Mouse (Mus musculus) spleen, adult 2 months (tissue): ENCODE measurements around the gene Slc23a2. TPM values are rescaled to one million over a fixed set of nuclear protein-coding genes. Genes with fewer than 3 reads are reported as not detected.

ENCODE experiments used
- DNase-seq, 2 experiments: peaks; one replicate each; pipeline versions ENCODE4 v3.0.0 to v3.0.0-alpha.2; 2012 to 2021; ENCODE audit warnings: low spot score in 2 of 2, low read depth in 1 of 2
- H3K27ac ChIP-seq: fragments of 200-500 bp; 2 replicates; pipeline ENCODE4 v1.5.1; 2012; ENCODE audit warnings: low read length, inconsistent platforms; ENCODE audit not compliant: insufficient read depth
- H3K27me3 ChIP-seq: fragments of 200-500 bp; 2 replicates; pipeline ENCODE4 v1.6.1; 2012; ENCODE audit warnings: mild to moderate bottlenecking, moderate library complexity, low read length, inconsistent platforms; ENCODE audit not compliant: control insufficient read depth, insufficient read depth
- H3K36me3 ChIP-seq: fragments of 200-500 bp; 2 replicates; pipeline ENCODE4 v1.6.1; 2012; ENCODE audit warnings: mild to moderate bottlenecking, low read length, inconsistent platforms; ENCODE audit not compliant: control insufficient read depth, insufficient read depth
- H3K4me1 ChIP-seq: fragments of 200-500 bp; 2 replicates; pipeline ENCODE4 v1.6.1; 2011; ENCODE audit warnings: inconsistent platforms; ENCODE audit not compliant: control insufficient read depth, insufficient read depth, insufficient read length
- H3K4me3 ChIP-seq: fragments of 200-500 bp; 2 replicates; pipeline ENCODE4 v1.5.1; 2011; ENCODE audit warnings: mild to moderate bottlenecking, inconsistent platforms; ENCODE audit not compliant: insufficient read depth, insufficient read length; ENCODE audit errors: extremely low read depth
- CTCF ChIP-seq: fragments of 200-500 bp; IDR thresholded peaks from 2 replicates; pipeline ENCODE4 v1.5.1; 2011; ENCODE audit warnings: mild to moderate bottlenecking, inconsistent platforms; ENCODE audit not compliant: insufficient read depth, insufficient read length, insufficient replicate concordance; ENCODE audit errors: extremely low read depth
- POLR2A ChIP-seq: fragments of 200-500 bp; IDR thresholded peaks from 2 replicates; pipeline ENCODE4 v1.6.1; 2011; ENCODE audit warnings: low read depth, low read length, inconsistent platforms
- WGBS: fragments of 180-500 bp; shearing (Covaris S2); methylation state at CpG from one replicate; pipeline ENCODE4 v1.1.7; 2018; 5-methylcytosine and 5-hydroxymethylcytosine counted together
- polyA plus RNA-seq: library from polyadenylated mRNA; depleted of rRNA; stranded (reverse); fragments of >200 nt; gene quantifications from 2 replicates; pipeline ENCODE4 v1.2.3, GENCODE M21; 2012

Gene Slc23a2
- polyA plus RNA-seq, 1 experiment, result 20.6 TPM

DNA sequence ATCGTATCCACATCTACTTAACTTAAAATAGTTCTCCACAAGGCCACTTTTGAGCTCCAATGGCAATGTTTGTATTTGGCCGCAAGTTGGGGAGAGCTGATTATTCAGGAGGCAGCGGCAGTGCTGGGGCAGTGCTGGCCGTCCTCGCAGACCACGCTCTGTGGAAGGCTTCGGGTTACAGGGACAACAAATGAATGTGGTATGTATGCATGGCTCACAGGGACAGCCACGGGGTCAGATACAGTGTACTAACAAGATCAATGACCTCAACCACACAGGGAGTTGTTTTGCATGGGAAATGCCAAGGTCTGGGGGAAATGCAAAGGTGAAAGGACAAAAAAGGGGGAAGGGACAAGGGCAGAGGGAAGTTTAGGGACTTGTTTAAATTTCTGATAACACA lies 41.6 kb downstream of the Slc23a2 start:
- H3K27me3 ChIP-seq, result no peaks in the 10 kb centered on the region
- 33% methylated on average over 8 of the region's 8 CpGs for WGBS
- no peak for DNase-seq
- H3K4me1 ChIP-seq, result peaks cover 11% of the 10 kb centered on the region; the same call in 1 of the 2 replicates
- peaks cover 1% of the 10 kb centered on the region; the same call in 1 of the 2 replicates for H3K36me3 ChIP-seq
- H3K4me3 ChIP-seq, result no peak overlapping the region
- TF ChIP-seq CTCF (no peak), POLR2A (no peak)
- peak overlapping the region; percentile 86 for H3K27ac ChIP-seq

DNA sequence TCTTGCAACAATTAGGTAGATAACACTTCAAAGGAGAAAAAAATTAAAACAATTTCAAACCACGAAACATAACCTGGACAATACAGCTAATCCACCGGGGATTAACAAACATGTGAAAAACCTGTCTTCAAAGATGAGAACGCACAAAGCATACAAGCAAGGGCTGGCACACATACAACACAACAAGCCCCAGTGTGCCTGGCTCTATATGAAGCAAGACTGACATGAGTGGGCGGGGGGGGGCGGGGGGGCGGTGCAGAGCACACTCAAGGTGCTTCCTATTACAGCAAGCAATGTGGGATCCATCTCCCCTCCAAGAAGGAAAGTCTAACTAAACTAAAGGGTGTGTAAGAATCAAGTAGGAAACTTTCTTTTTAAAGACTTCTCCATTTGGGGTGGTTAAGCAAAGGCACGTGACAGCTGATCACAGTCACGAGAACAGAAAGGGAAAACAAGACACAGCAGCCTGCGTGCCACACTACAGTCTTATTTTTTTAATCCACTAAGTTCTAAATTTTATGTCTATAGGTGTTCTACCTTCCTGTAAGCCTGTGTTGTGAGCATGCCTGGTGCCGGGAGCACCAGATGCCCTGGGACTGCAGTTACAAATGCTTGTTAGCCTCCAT lies 42.3 kb downstream of the Slc23a2 start:
- Histone ChIP-seq H3K36me3 (peaks cover 1% of the 10 kb centered on the region; the same call in 1 of the 2 replicates), H3K4me1 (peaks cover 11% of the 10 kb centered on the region; the same call in 1 of the 2 replicates), H3K27me3 (no peaks in the 10 kb centered on the region), H3K27ac (peak overlapping the region; percentile 86), H3K4me3 (peak overlapping the region; percentile 29; the same call in 1 of the 2 replicates)
- WGBS, result 15% methylated on average over 10 of the region's 10 CpGs
- peak; percentile 60 to 83 for DNase-seq
- TF ChIP-seq POLR2A (no peak), CTCF (no peak)

DNA sequence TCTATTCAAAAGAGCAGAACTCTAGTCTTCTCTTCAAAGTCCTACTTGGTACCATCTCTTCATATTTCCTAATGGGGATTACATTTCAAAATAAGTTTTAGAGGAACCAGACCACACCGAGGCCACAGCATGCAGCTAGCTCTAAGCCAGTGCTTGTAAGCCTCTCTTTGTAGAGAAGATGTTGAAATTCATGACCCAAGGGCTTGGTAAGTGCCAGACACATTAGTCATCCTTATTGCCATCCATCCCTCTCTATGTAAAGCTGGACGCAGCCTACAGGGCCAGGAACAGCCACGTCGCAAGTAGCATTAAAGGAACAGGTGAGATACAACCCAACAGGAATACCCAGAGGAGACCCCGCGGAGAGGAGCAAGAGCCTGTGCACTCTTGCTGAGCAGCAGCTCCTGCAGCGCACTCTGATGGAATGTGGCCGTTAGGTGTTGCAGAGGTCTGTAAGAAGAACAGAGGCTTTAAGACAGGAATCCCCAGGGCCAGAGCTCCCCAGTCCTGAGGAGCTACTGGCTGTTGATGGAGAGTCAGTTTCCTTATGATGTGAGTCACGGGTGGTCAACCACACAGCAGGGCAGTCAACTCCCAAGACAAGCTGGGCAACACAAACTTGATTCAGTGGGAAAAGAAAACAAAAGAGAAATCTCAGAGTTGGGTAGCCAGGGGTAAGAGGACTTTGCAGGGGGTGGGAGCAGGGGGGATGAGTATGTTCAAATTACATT lies 45.8 kb downstream of the Slc23a2 start:
- peaks cover 13% of the 10 kb centered on the region; the same call in 1 of the 2 replicates for H3K4me1 ChIP-seq
- TF ChIP-seq POLR2A, result no peak
- no peak for TF ChIP-seq CTCF
- peaks cover 1% of the 10 kb centered on the region; the same call in 1 of the 2 replicates for H3K36me3 ChIP-seq
- H3K4me3 ChIP-seq, result no peak overlapping the region
- no peak for DNase-seq
- H3K27ac ChIP-seq, result peak overlapping the region; percentile 66; the same call in 1 of the 2 replicates
- H3K27me3 ChIP-seq, result no peaks in the 10 kb centered on the region
- WGBS, result 87% methylated on average over 9 of the region's 9 CpGs

DNA sequence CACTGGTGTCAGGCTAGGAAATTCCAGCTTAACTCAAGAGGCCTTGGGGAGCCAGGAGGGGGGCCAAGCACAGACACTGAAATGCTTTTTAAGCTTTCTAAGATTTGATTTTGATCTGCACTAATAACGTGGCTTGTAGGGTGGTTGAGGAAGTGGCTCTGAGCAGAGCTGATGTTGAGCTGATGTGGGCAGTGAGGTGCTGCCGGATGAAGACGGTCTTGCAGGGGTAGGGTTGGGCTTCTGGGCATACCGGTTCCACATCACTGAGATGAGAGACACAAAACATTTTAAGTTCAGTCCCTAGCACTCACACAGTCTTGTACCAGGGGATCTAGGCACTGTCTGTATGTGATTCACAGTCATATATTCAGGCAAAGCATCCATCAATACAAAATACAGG lies 46.5 kb downstream of the Slc23a2 start:
- Histone ChIP-seq H3K36me3 (peaks cover 1% of the 10 kb centered on the region; the same call in 1 of the 2 replicates), H3K27ac (peak overlapping the region; percentile 66), H3K27me3 (no peaks in the 10 kb centered on the region), H3K4me1 (peaks cover 11% of the 10 kb centered on the region; the same call in 1 of the 2 replicates), H3K4me3 (no peak overlapping the region)
- peak in 1 of 2 experiments; percentile 46 for DNase-seq
- TF ChIP-seq CTCF (no peak), POLR2A (no peak)
- 55% methylated on average over 4 of the region's 4 CpGs for WGBS

DNA sequence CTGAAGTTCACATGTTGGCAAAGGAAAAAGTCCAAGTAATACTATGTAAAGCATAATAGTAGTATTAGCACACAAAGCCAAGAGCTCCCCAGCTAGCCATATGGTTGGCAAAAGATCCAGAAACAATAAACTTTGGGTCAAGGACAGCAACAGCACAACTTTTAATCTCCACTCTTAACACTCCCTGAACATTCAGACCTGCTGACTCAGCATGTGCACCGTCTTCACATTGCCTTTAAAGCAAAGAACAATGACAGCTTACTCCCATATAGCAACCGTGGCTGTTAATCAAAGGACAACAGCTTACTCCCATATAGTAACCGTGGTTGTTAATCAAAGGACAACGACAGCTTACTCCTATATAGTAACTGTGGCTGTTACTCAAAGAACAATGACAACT lies 48.3 kb downstream of the Slc23a2 start:
- TF ChIP-seq POLR2A (no peak), CTCF (no peak)
- H3K27ac ChIP-seq, result no peak overlapping the region
- 74% methylated on average over 4 of the region's 4 CpGs for WGBS

DNA sequence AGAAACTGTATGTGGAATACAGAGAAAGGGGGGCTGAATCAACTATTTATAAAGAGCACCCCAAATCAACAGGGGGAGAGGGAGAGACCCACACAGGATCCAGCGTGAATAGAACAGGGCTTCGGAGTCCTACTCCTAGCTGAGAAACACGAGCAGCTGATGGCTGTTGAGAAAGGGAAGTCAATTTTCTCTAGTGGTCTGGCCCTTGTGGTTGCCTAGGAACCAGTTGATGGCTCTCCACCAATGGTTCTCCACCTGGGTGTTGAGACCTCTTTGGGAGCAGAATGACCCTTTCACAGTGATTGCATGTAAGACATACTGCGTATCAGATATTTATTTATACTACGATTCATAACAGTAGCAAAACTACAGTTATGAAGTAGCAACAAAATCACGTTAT lies 49.1 kb downstream of the Slc23a2 start:
- Histone ChIP-seq H3K36me3 (peaks cover 1% of the 10 kb centered on the region; the same call in 1 of the 2 replicates), H3K4me1 (peaks cover 2% of the 10 kb centered on the region; the same call in 1 of the 2 replicates), H3K27ac (no peak overlapping the region), H3K4me3 (no peak overlapping the region), H3K27me3 (no peaks in the 10 kb centered on the region)
- no peak for DNase-seq
- 54% methylated on average over 6 of the region's 6 CpGs for WGBS
- no peak for TF ChIP-seq POLR2A
- TF ChIP-seq CTCF, result no peak

More for the DNA sequence above, 48.3 kb downstream of the Slc23a2 start:
- DNase-seq, result no peak
- Histone ChIP-seq H3K27me3 (no peaks in the 10 kb centered on the region), H3K36me3 (peaks cover 1% of the 10 kb centered on the region; the same call in 1 of the 2 replicates), H3K4me3 (no peak overlapping the region), H3K4me1 (peaks cover 6% of the 10 kb centered on the region; the same call in 1 of the 2 replicates)
